Mouse (Mus musculus) olfactory bulb, adult 2 months (tissue): ENCODE data around the gene Gm42669.

Source experiments
- CTCF ChIP-seq: fragments of 200-500 bp; IDR thresholded peaks from 2 replicates; pipeline ENCODE4 v1.5.1; 2012; ENCODE audit warnings: low read depth, mild to moderate bottlenecking, low read length, moderate library complexity; ENCODE audit not compliant: insufficient read depth
- POLR2A ChIP-seq: fragments of 200-500 bp; IDR thresholded peaks from 2 replicates; pipeline ENCODE4 v1.6.1; 2012; ENCODE audit warnings: mild to moderate bottlenecking, low read depth, low read length, moderate library complexity; ENCODE audit not compliant: insufficient read depth

GRCm38 (mm10) chr5:107466501-107466900 is 40.9 kb upstream of the Gm42669 start:
- no peak for TF ChIP-seq CTCF
- no peak for TF ChIP-seq POLR2A
